Mouse (Mus musculus) frontal cortex, adult 2 months (tissue): Measurements from ENCODE around the gene Chd6. TPM values are rescaled to one million over a fixed set of nuclear protein-coding genes. Genes with fewer than 3 reads are reported as not detected.

Experiments
- DNase-seq, 2 experiments: peaks; one replicate each; pipeline ENCODE4 v3.0.0; 2022; ENCODE audit warnings: low spot score in 1 of 2; ENCODE audit errors: extremely low spot score in 1 of 2
- polyA plus RNA-seq: library from polyadenylated mRNA; depleted of rRNA; stranded (reverse); fragments of >200 nt; gene quantifications from 2 replicates; pipeline ENCODE4 v1.2.3, GENCODE M21; 2012

Chd6 gene
- polyA plus RNA-seq, 1 experiment, result 30.4 TPM

DNA sequence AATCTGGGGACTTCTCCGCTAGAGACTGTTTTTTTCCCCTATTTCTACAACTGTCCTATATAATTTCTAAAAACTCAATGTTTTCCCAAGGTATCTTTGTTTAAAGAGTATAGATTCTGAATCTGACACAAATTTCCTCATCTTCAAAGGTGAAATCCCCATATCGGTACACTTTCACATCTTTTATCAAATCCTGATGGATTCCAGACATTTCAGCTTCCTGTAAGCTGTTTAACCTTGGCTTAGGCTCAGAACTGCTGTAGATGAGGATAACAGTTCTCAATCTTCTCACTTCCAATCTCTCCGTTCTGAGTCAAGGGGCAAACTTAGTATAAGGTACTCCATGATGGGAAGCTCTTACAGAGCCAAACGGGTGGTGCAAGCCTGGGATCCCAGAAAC is 32.6 kb downstream of the Chd6 start:
- no peak for DNase-seq

DNA sequence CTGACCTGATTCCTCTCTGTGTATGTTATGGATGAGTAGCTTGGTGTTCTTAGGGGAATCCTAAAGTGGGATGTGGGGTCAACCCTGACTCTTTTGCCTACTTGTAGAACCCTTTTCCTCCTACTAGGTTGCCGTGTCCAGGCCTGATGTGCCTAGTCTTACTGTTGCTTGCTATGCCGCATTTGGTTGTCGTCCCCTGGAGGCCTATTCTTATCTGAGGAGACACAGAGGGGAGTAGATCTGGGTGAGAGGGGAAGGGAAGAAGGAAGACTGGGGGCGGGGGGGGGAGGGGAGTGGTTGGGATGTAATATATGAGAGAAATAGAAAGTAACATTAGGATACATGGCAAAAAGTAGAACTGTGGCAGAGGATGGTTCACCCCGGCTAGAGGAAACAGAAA is 33.3 kb downstream of the Chd6 start:
- no peak for DNase-seq

- no peak for DNase-seq
Observed at GRCm38 (mm10) chr2:161066097-161066759, 42.6 kb downstream of the Chd6 start.

DNA sequence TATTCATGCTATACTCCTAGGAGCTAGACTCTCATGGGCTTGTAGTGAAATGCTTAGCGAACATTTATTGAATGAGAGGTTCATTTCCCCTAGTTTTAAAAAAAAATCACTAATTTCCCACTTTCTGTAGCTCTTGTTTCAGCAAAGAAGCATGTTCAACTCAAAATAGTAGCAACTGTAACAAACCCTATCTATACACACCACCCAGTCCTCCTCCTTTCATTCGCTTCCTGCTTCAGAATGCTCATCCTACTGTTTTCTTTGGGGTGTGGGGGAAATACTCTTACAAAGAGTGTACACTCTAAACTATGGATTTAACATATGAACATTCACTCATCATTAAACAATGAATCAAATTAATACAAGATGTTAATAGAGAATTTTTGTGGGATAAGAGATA is 43.3 kb downstream of the Chd6 start:
- no peak for DNase-seq

GRCm38 (mm10) chr2:161064836-161065235 is 44.0 kb downstream of the Chd6 start:
- no peak for DNase-seq

GRCm38 (mm10) chr2:161058841-161059240 is 50.0 kb downstream of the Chd6 start:
- DNase-seq, result no peak

GRCm38 (mm10) chr2:161053765-161054164 is 55.1 kb downstream of the Chd6 start:
- DNase-seq, result peak in 1 of 2 experiments; percentile 17

- no peak for DNase-seq
Observed at GRCm38 (mm10) chr2:161052175-161052574, 56.7 kb downstream of the Chd6 start.

GRCm38 (mm10) chr2:161049426-161049825 is 59.4 kb downstream of the Chd6 start:
- no peak for DNase-seq

DNA sequence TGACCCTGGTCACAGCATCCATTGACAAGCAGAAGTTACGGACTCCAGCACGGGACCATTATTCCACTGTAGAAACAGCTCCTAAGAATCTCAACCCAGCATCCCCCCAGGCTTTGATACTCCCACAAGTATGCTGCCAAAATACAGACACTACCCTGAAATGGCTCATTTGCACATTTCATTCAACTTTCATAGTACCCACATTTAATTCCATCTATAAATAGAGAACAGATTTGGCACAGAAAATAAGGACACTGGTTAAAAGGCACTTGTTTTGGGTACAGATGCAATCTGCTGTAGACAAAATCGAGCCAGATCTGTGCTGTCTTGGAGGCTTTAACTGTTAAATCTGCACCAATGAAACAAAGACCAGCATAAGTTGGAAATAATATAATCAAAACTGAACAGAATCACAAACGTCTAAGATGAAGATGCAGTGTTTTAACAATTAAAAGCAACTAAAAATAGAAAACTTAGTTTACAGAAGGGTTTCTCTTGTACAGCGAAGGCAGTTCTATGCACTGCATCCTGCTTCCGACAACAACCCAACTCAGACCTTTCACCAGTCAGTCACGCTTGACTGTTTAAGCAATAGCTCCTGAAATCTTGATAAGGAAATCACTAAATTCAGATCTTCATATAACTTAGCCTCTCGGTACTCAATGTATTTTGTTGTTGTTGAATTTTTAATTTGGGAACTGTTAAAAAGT is 64.2 kb downstream of the Chd6 start:
- peak; percentile 13 to 63 for DNase-seq

- DNase-seq, result no peak
Observed at GRCm38 (mm10) chr2:161042874-161043273, 66.0 kb downstream of the Chd6 start.

DNA sequence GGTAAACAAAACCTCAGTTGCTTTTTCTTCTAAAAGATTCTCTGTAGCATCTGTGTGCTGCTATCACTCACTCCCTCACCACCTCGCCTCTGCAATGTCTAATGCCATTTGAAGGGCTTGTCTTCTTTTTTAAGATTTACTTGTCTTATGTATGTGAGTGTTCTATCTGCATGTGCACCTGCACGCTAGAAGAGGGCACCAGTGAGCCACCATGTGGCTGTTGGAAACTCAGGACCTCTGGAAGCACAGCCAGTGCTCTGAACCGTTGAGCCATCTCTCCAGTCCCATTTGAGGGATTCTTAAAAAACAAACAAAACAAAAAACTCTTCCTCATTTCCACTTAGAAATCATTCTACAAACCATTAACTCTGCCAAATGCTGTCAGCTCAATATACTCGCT is 68.1 kb downstream of the Chd6 start:
- no peak for DNase-seq

GRCm38 (mm10) chr2:161037766-161038165 is 71.1 kb downstream of the Chd6 start:
- no peak for DNase-seq

DNA sequence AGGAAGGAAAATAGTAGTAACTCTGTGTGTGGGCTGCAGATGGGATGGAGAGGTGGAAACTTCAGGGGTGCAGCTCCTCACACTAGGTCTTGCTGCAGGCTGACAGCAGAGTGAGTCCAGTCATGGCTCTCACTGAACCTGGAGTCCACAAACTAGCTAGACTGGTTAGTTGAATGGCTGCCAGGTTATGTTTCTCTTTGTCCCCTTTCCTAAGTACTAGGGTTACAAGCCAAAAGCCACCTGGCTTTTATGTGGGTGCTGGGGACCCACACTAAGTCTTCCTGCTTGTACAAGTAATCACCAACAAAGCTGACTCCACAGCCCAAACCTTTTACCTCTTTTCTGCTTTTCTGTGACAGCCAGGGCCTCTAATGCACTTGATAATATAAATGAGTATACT is 75.7 kb downstream of the Chd6 start:
- no peak for DNase-seq

GRCm38 (mm10) chr2:161032394-161032793 is 76.5 kb downstream of the Chd6 start:
- DNase-seq, result no peak

DNA sequence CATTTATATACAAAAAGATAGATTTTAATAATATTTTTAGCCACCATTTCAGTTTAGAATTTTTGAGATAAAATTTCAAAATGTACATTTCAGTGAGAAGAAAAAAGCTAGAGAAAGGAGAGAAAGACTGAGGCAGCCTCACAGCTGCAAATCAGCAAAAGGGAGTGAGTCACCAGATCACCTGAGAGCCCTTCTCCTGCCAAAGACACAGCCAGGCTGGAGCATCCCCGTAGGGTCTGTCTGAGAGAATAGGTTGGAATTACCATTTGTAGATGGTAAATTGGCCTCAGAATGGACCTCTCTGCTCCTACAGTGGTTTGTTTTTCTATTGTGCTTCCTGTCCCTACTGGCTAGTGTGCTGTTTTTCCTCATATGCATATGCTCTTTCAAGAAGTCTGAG is 84.3 kb downstream of the Chd6 start:
- DNase-seq, result no peak

GRCm38 (mm10) chr2:161017913-161018312 is 91.0 kb downstream of the Chd6 start:
- DNase-seq, result peak in 1 of 2 experiments; percentile 24

- DNase-seq, result peak in 1 of 2 experiments; percentile 58
Observed at GRCm38 (mm10) chr2:161012577-161013251, 96.2 kb downstream of the Chd6 start.

- peak in 1 of 2 experiments; percentile 26 for DNase-seq
Observed at GRCm38 (mm10) chr2:161004338-161004737, 104.5 kb downstream of the Chd6 start.

DNA sequence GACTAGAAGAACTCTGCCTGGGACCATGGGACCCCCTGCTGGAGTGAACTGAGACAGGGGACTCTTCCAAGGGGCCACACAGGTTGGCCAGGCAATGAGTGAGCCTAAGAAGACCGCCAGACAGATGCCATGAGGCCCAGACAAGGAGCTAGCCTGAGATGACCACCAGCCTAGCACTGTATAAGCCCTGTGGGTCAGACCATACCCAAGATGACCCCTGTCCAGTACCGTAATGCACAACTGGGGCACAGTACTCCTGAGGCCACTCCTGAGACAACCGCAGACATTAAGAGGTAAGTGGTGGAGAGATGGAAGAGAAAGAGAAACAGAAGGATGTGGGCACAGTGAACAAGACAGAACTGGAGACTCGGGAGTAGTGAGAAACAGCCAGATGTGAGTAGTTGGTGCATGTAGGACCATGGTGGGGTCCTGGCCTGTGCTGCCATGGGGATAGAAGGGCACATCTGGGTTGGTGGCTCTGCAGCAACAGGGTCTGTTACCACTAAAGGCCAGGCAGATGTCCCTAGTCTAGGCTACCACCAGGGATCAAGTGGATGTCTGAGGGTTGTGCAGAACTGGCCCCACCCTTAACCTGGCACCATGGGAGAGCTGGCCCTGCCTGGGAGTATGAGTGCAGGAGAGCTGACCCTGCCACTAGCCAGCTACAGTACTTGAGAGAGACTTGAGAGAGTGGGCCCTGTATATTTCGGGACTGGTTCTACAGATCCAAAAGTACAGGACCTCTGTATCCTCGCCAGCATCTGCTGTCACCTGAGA is 111.7 kb downstream of the Chd6 start:
- DNase-seq, result no peak

GRCm38 (mm10) chr2:160994181-160994580 is 114.7 kb downstream of the Chd6 start:
- DNase-seq, result no peak
